Mouse (Mus musculus): ENCODE data around the gene Sptb. TPM values are rescaled to one million over a fixed set of nuclear protein-coding genes. Genes with fewer than 3 reads are reported as not detected.

Sptb gene
- total and polyA plus RNA-seq, 3 experiments: 17.9 to 85.1 (median 35.4) TPM

- Histone ChIP-seq H3K9me3 (replicated peaks; ENCODE audit: insufficient read depth, low read length) (no peaks in the 10 kb centered on the region), H3K27me3 (ENCODE audit: control insufficient read depth in 1 of 2, insufficient read depth in 2 of 2, low read length in 2 of 2) (no peaks in the 10 kb centered on the region), H3K36me3 (ENCODE audit: control insufficient read depth in 1 of 2, insufficient read depth in 2 of 2, low read length in 2 of 2) (peaks cover 0 to 38% of the 10 kb centered on the region in 2 experiments; a peak in 2 of 4 replicates), H3K4me1 (ENCODE audit: control insufficient read depth in 1 of 2, insufficient read depth in 2 of 2, low read length in 2 of 2) (peaks cover 36 to 39% of the 10 kb centered on the region in 2 experiments), H3K4me3 (ENCODE audit: control insufficient read depth in 1 of 2, insufficient read depth in 1 of 2, low read depth in 2 of 2, low read length in 2 of 2) (no peak overlapping the region), H3K27ac (ENCODE audit: control insufficient read depth, low read depth, low read length) (no peak overlapping the region), H3K79me2 (ENCODE audit: control insufficient read depth, insufficient read depth, low read length, poor library complexity) (peaks cover 5% of the 10 kb centered on the region; the same call in 1 of the 2 replicates), H3K9ac (ENCODE audit: control insufficient read depth, low read depth, low read length, poor library complexity, severe bottlenecking) (no peak overlapping the region)
- TF ChIP-seq ZKSCAN1 (IDR thresholded peaks at IDR 0.05; ENCODE audit: low read depth, low read length): no peak
- TF ChIP-seq RAD21 (IDR thresholded peaks at IDR 0.05; ENCODE audit: low read depth, low read length): no peak
- no peak for TF ChIP-seq SMC3 (IDR thresholded peaks at IDR 0.05; ENCODE audit: low read depth, low read length)
- TF ChIP-seq MAZ (IDR thresholded peaks at IDR 0.05; ENCODE audit: low read depth, low read length): no peak
- TF ChIP-seq BHLHE40 (IDR thresholded peaks at IDR 0.05; ENCODE audit: borderline replicate concordance, low read depth, low read length): no peak
- TF ChIP-seq POLR2AphosphoS5 (IDR thresholded peaks at IDR 0.05; ENCODE audit: borderline replicate concordance, low read depth, low read length): no peak
- no peak for TF ChIP-seq EP300 (IDR thresholded peaks at IDR 0.05; ENCODE audit: low read depth in 1 of 2, low read length in 2 of 2)
- TF ChIP-seq NRF1 (IDR thresholded peaks at IDR 0.05; ENCODE audit: insufficient read depth, low read depth, low read length, poor library complexity, severe bottlenecking): no peak
- TF ChIP-seq NELFE (IDR thresholded peaks at IDR 0.05; ENCODE audit: low read depth, low read length): no peak
- no peak for TF ChIP-seq CHD1 (IDR thresholded peaks at IDR 0.05; ENCODE audit: low read depth, low read length)
- TF ChIP-seq USF1 (IDR thresholded peaks at IDR 0.05; ENCODE audit: low read depth, low read length): no peak
- no peak for TF ChIP-seq GATA1 (IDR thresholded peaks at IDR 0.05; ENCODE audit: low read depth, low read length)
- DNase-seq (ENCODE audit: low read depth, low spot score): no peak
Measured at GRCm38 (mm10) chr12:76677068-76677467, 33.3 kb downstream of the Sptb start.

GRCm38 (mm10) chr12:76676477-76676876 is 33.9 kb downstream of the Sptb start:
- H3K36me3 ChIP-seq (ENCODE audit: control insufficient read depth in 1 of 2, insufficient read depth in 2 of 2, low read length in 2 of 2): peaks cover 0 to 44% of the 10 kb centered on the region in 2 experiments; a peak in 2 of 4 replicates
- TF ChIP-seq MAFK (IDR thresholded peaks at IDR 0.05; ENCODE audit: borderline replicate concordance, low read depth, low read length): 0 out of 2 replicates have a peak, but pooled peaks have one; percentile 36
- no peak for TF ChIP-seq GATA1 (IDR thresholded peaks at IDR 0.05; ENCODE audit: low read depth, low read length)
- no peak overlapping the region for H3K4me3 ChIP-seq (ENCODE audit: control insufficient read depth in 1 of 2, insufficient read depth in 1 of 2, low read depth in 2 of 2, low read length in 2 of 2)
- no peak for DNase-seq (ENCODE audit: low read depth, low spot score)
- no peak overlapping the region for H3K27ac ChIP-seq (ENCODE audit: control insufficient read depth, low read depth, low read length)
- no peak overlapping the region for H3K9ac ChIP-seq (ENCODE audit: control insufficient read depth, low read depth, low read length, poor library complexity, severe bottlenecking)
- no peaks in the 10 kb centered on the region for H3K9me3 ChIP-seq (replicated peaks; ENCODE audit: insufficient read depth, low read length)
- peaks cover 42 to 45% of the 10 kb centered on the region in 2 experiments for H3K4me1 ChIP-seq (ENCODE audit: control insufficient read depth in 1 of 2, insufficient read depth in 2 of 2, low read length in 2 of 2)
- peaks cover 5% of the 10 kb centered on the region; the same call in 1 of the 2 replicates for H3K79me2 ChIP-seq (ENCODE audit: control insufficient read depth, insufficient read depth, low read length, poor library complexity)
- no peaks in the 10 kb centered on the region for H3K27me3 ChIP-seq (ENCODE audit: control insufficient read depth in 1 of 2, insufficient read depth in 2 of 2, low read length in 2 of 2)

- no peak overlapping the region for H3K4me3 ChIP-seq (ENCODE audit: control insufficient read depth in 1 of 2, insufficient read depth in 1 of 2, low read depth in 2 of 2, low read length in 2 of 2)
- H3K9ac ChIP-seq (ENCODE audit: control insufficient read depth, low read depth, low read length, poor library complexity, severe bottlenecking): peak overlapping the region; percentile 71
- no peaks in the 10 kb centered on the region for H3K9me3 ChIP-seq (replicated peaks; ENCODE audit: insufficient read depth, low read length)
- no peaks in the 10 kb centered on the region for H3K27me3 ChIP-seq (ENCODE audit: control insufficient read depth in 1 of 2, insufficient read depth in 2 of 2, low read length in 2 of 2)
- TF ChIP-seq POLR2AphosphoS5 (IDR thresholded peaks at IDR 0.05; ENCODE audit: borderline replicate concordance, low read depth, low read length) (no peak), KAT2A (conservative IDR thresholded peaks at IDR 0.05; ENCODE audit: low read depth, low read length) (no peak; the same call in 1 of the 2 replicates), GATA1 (IDR thresholded peaks at IDR 0.05; ENCODE audit: low read depth, low read length) (no peak), ELF1 (IDR thresholded peaks at IDR 0.05; ENCODE audit: low read depth, low read length) (no peak), MAFK (IDR thresholded peaks at IDR 0.05; ENCODE audit: borderline replicate concordance, low read depth, low read length) (0 out of 2 replicates have a peak, but pooled peaks have one; percentile 24), TAL1 (IDR thresholded peaks at IDR 0.05; ENCODE audit: low read length) (no peak), RCOR1 (IDR thresholded peaks at IDR 0.05; ENCODE audit: low read depth, low read length) (no peak), TBP (IDR thresholded peaks at IDR 0.05; ENCODE audit: low read depth, low read length) (no peak), ZKSCAN1 (IDR thresholded peaks at IDR 0.05; ENCODE audit: low read depth, low read length) (no peak), MXI1 (IDR thresholded peaks at IDR 0.05; ENCODE audit: low read depth, low read length) (no peak), ETS1 (IDR thresholded peaks at IDR 0.05; ENCODE audit: low read depth, low read length) (no peak), TCF12 (IDR thresholded peaks at IDR 0.05; ENCODE audit: low read depth, low read length) (0 out of 2 replicates have a peak, but pooled peaks have one; percentile 19), E2F4 (IDR thresholded peaks at IDR 0.05; ENCODE audit: borderline replicate concordance, low read depth, low read length) (no peak), EP300 (IDR thresholded peaks at IDR 0.05; ENCODE audit: low read depth in 1 of 2, low read length in 2 of 2) (no peak), ZNF384 (IDR thresholded peaks at IDR 0.05; ENCODE audit: low read depth, low read length) (peak; percentile 80)
- H3K4me1 ChIP-seq (ENCODE audit: control insufficient read depth in 1 of 2, insufficient read depth in 2 of 2, low read length in 2 of 2): peaks cover 48 to 50% of the 10 kb centered on the region in 2 experiments
- peak overlapping the region; percentile 96 for H3K27ac ChIP-seq (ENCODE audit: control insufficient read depth, low read depth, low read length)
- peaks cover 5% of the 10 kb centered on the region; the same call in 1 of the 2 replicates for H3K79me2 ChIP-seq (ENCODE audit: control insufficient read depth, insufficient read depth, low read length, poor library complexity)
- DNase-seq (ENCODE audit: low read depth, low spot score): peak; percentile 23
- H3K36me3 ChIP-seq (ENCODE audit: control insufficient read depth in 1 of 2, insufficient read depth in 2 of 2, low read length in 2 of 2): peaks cover 0 to 51% of the 10 kb centered on the region in 2 experiments; a peak in 2 of 4 replicates
Measured at GRCm38 (mm10) chr12:76675364-76675763, 35.0 kb downstream of the Sptb start.

All from MEL (cell line).